Mouse (Mus musculus) T-helper 17 cell (primary cell): ENCODE results near the gene Slc25a26.
"Not testable (repeated sequence)": the region's sequence is repeated elsewhere in the genome, so short reads cannot be mapped to it uniquely, and the experiment has no call there.

Experiments used
- in situ Hi-C, 2 experiments: fragments of 300-600 bp; cut with MboI, MseI; formaldehyde crosslinking; loops; 1 replicate in 1 of 2; 2 replicates in 1 of 2; pipeline ENCODE4 v1.15.1; 2025; ENCODE audit warnings: high pct_unique_total_duplicates in 2 of 2

The Slc25a26 gene

DNA sequence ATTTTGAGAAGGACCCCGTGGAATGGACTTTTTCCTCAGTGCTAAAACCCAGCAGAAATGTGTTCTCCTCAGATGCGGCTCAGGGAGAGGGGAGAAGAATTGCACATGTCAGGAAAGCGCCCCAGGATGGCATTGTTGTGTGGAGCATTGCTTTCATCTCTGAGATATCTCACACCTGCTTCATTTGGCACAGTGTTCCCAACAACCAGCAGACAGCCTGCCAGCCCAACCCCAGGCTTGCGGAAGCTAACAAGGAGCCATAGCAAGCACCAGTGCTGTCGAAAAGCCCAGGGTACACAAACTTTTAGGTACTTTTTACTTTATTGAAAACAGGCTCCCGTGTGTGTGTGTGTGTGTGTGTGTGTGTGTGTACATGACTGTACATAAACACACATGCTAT, 50.2 kb downstream of the Slc25a26 start:
- in situ Hi-C loops: no loop called here

DNA sequence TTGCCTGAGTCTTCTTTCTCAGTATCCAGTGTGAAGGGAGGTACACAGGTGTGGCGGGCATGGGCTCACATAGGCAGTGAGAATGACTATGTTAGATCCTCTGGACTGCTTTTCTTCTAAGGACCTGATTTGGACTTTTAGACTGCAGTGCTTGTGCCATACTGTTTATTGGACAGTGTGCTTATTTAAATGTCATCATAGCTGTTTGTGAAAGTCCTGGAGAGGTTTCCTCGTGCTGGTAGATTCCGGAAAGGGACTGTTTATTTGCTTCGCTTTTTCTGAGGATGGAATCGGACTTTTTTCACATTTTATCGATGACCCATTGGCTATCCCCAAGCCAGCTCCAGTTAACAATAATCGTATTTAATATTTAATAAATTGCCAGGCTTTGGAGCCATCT, 50.7 kb downstream of the Slc25a26 start:
- in situ Hi-C loops: no loop called here

DNA sequence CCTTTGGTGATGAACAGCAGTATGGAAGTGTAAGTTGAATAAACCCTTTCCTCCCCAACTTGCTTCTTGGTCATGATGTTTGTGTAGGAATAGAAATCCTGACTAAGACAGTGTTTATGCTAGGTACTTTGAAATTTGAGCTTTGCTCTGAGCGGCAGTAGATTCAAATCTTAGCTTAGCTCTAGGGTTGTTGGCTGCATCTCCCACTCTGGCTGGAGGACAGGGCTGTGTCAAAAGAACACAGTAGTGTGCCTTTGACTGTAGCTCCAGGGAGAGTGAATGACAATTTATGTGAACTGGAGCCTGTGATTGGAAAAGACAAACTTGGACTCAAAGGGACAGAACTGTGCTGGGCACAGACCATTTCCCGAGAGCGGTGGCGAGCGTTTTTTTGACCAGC, 53.0 kb downstream of the Slc25a26 start:
- in situ Hi-C loops: no loop called here

DNA sequence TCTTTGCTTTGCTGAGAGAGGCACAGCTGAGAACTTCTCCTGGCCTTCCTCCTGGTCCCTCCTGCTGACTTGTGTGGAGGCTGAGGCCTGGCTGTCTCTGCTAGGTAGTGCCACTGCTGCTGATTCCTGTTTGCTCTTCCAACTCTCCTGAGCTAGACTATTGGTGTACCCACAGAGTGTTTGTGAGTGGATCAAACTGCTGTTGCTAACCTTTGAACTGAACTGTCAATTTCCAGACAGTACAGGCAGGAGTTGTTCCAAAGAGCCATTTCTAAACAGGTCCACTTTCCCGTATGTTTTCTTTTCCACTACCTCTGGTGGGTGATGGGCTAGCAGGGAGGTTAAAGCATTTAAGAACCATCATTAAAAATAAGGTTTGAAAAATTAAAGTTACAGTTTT, 58.5 kb downstream of the Slc25a26 start:
- in situ Hi-C loops: not testable (repeated sequence)

DNA sequence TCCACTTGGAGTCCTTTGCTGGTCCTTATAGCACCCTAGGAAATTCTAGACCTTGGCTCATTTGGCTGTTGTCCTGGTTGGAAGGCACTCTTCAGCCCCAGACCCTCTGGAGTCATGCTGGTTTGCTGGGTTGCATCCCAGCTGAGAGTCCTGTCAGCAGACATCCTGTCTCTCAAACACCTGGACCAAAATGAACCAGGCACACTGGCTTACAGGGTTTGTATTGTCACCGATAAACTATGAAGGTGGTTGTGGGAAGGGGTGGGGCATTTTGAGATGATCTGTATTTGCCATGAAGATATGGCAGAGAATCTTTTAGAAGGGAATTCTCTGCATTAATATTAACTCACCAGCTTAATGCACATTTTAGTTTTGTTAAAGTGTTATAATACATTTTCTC, 60.8 kb downstream of the Slc25a26 start:
- in situ Hi-C loops: no loop called here

DNA sequence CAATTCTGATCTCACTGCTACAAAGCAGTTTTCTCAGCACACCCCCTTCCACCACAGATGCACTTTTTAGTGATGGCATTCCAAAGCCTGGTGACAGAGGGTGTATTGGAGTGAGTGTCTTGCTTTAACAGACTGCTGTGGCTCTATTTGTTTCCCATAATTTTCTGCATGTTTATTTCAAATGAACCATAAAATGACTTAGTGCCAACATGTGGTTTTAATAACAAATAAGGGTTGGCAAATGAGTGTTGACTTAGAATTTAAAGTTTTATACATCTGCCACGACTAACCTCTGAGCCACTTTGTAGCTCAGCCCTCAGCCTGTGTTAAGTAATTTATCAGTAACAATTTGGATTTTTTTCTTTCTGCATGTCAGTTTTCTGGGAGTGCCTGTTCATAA, 61.2 kb downstream of the Slc25a26 start:
- in situ Hi-C loops: no loop called here

DNA sequence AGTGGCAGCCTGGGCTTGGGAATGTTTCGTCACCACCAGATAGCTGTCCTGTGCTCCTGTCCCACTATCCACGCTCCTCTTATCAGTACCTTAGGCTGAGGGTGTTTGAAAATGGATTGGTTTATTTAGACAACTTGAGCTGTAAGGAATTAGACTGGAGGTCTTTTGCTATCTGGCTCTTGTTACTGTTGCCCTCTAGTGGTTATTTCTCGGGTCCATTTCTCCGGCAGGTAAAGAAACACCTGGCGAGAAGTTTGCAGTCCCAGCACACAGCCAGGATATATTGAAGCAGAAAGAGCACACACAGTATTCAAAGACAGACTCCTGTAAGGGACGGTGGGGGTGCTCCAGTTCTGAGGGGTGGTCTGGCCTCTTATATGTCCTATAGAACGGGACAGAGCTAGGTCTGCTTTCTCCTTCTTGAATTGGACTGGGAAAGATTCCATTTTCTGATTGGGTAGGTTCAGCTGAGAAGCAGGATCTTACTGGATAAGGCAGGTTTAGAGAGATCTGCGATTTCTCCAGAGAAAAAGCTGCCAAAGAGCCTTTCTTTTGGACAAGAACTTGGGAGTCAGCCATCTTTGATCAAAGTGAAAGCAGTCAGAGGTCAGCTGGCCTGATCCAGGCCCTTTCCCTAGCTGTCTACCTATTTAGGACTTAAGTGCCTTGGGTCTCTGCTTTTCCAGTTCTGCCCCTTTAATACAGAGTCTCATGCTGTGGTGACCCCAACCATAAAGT, 63.2 kb downstream of the Slc25a26 start:
- in situ Hi-C loops: no loop called here

DNA sequence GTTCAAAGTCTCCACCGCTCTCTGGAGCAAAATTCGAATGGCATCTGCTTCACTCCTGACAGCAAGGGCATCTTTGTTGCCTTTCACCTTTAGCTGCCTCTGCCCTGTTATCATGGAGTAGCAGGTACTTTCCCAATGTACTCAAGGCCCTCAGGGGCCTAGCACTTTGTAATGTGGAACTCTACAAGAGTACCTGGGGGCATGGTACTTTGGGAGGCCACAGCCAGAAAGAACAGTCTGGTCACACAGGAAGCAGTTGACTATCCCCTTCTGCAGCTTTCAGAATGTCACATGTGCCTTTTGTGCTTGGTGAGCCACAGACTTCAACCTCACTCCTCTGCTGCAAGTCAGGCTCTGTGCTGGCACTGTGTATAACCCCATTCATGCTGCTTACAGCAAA, 65.6 kb downstream of the Slc25a26 start:
- in situ Hi-C loops: no loop called here

DNA sequence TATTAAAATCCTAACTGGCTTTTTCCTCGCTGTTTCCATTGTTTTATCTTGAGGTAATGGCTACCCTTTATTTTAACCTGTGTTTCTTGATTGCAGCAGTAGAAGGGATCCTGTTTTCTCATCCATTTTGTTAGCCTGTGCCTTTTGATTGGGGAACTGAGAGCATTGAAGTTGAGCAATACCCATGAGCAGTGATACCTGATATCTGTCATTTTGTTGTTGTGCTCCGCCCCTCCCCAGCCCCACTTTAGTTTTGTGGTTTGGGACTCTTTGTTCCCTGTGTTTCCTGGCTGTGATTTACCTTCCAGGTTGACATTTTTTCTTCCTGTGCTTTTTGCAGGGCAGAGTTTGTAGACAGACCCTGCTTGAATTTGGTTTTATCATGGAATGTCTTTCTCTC, 67.9 kb downstream of the Slc25a26 start:
- in situ Hi-C loops: no loop called here

DNA sequence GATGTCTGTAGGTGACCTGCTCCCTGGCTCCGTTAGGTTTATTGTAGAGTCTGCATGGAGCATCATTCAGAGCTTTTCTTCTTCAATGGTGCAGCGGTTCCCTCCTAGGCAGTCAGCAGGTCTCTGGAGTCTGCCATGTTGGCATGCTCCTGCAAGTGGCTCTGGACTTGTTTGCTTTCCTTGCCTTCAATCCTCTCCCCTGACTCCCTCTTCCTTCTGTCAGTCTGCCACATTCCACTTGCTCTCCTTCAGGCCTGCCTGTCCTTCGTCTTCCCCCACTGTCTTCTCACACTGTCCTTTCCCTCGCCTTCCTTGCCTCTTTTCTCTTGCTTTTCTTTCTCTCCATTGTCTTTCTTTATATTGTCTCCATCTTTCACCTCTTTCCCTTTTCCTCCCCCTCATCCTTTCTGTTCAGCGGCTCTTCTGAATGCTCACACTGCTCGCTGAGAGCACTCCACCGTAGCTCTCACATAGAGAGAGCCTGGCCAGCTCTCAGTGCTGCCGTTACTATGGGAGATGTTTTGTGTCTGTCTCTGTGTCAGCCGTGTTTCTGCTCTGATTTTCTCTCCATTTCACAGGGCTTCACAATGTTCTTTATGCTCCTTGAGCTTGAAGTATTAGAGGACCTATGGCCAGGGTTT, 75.5 kb downstream of the Slc25a26 start:
- in situ Hi-C loops: no loop called here

DNA sequence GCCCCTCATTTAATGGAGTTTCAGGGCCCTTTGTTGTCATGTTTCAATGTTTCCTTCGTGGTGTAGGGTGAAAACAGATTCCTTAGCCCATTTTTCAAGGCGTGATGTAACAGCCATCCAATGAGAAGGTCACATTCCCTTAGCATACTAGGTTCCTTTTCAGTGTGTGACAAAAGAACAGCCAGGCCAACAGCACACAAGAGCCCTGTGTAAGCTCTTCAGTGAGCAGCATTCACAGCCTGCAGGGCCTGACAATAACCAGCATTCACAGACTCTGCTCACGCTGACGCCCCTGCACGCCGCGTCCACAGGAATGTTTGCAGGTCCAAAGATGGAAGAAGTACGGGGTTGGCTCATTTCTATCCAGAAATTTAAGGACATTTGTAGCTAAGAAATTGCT, 77.9 kb downstream of the Slc25a26 start:
- in situ Hi-C loops: no loop called here

DNA sequence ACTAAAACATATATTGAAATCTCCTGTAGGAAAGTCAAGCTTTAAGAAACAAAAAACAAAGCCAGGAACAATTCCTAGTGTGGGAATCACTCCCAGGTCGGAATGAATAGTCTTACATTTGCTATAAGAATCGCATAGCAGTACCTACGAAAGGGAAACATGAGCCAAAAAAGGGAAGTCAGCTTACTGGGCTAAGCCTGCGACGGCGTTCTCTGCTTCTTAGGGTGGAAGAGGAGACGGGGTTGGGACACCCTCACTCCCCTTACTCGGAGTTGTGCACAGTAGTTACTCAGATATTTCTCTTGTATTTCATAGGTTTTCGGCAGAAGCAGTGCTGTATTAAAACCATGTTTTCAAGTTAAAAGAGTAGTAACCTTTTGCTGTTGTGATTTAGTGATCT, 81.9 kb downstream of the Slc25a26 start:
- in situ Hi-C loops: loop anchor here in 1 of 2 experiments (10.0 kb wide), 1 partner anchor 707 kb away; no protein-coding TSS in a partner anchor

DNA sequence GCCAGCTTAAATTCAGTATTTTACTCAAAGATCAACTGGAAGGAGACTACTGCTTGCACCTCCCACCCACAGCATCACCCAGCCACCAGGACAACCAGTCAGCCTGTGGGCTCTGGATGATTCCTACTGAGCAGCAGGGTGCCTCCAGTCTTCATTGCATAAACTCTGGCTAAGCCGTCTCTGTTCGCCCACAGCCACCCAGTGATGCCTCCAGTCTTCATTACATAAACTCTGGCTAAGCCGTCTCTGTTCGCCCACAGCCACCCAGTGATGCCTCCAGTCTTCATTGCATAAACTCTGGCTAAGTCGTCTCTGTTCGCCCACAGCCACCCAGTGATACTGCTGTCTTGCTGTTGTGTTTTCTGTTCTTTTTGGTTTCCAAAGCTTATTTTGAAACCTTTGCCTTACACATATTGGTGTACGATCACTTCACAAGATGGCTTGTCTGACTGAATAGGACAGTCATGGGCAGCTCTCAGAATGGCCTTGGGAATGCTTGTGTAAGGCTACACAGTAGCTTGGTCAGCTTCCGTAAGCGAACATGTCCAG, 84.1 kb downstream of the Slc25a26 start:
- in situ Hi-C loops: loop anchor here in 1 of 2 experiments (10.0 kb wide), 1 partner anchor 709 kb away; no protein-coding TSS in a partner anchor

DNA sequence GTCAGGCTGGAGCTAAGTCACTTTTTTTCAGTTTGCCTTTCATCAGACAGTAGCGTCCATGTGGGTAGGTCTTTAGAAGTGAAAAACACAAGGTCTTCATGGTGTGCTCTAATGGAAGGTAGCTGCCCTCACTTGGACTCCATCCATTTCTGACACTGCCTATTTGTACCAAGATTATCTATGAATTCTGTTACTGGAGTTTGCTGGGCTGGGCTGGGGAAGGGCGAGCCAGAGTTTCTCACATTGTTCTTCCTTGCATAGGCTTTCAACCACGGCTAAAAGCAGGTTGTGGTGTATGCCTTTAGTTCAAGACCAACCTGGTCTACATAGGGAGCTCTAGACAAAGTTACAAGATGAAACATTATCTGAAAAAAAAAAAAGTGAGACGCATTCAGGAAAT, 84.8 kb downstream of the Slc25a26 start:
- in situ Hi-C loops: loop anchor here (5.0 to 10.0 kb wide), 2 partner anchors 53 to 710 kb away; no protein-coding TSS in a partner anchor

DNA sequence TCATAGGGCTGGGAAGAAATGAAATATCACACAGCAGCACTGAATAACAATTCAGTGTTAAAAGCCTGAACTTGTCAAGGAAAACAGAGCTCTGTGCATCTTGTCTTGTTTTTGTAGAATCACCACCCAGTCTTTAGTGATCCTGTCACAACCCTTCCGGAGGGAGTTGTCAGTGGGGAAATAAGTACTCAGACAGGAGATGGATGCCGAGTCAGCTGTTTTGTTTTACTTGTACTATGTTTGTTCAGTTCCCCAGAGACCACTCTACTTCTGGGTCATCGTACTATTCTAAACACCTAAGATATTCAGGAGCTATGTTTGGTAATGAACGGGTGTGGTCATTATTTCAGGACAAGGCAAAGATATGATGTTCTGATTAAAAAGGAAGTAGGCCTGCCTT, 88.2 kb downstream of the Slc25a26 start:
- in situ Hi-C loops: loop anchor here (5.0 to 10.0 kb wide), 2 partner anchors 56 to 714 kb away; no protein-coding TSS in a partner anchor

DNA sequence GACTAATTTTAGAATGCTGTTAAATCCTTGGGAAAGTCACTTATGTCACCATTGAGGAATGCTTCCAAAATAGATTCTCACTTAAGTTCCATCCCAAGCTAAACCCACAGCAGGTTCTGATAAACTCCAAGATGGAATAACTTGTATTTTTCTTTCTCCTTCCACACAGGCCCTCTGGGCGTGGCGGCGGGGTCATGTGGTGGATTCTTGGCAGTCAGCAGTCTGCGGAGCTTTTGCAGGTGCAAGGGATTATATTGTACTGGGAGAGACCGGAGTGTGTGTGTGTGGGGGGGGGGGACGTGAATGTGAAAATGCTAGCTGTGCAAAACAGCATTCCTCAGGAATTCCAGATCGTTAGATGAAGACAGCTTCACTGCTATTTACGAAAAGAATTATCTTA, 92.1 kb downstream of the Slc25a26 start:
- in situ Hi-C loops: no loop called here

DNA sequence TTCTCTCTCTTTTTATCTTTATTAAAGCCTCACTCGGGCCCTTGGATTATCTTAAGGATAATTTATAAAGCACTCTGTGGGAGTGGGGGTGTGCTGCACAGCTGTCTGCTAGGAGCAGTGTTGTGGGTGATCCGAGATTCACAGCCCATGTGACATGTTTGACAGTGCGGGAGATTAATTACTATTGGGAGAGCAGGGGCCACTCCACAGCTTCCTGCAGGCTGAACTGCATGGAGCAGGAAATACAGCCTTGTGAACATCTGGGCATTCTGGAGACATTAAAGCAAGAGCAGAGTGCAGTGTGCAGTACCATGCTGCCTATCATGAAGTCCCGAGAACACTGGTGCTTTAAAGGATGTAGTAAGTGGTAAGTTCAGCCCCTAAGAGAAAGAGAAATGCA, 92.6 kb downstream of the Slc25a26 start:
- in situ Hi-C loops: no loop called here

DNA sequence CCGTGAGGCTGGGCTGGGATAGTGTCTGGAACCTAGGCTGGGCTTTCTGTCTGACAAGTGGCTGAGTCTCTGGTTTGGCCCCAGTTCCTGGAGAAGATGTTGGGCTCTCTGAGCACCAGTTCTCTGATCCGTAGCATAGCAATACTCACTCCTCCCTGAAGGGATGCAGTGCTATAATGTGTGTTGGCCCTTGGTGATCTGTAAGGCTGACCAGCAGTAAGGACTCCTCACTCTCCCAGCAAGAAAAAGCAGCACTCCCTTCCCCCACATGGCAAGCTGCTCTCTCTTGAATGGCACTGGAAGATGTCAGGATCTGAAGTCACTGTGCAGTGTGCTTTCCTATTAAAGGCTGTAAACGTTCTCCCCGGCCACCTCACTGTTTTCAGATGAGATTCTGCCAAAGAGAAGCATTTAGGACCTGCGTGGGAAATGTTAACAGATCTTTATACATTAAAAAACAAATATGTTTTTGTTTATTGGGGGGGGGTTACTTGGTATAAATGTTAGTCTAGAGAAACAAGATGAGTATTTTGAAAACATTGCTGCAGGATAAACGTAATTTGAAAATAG, 94.0 kb downstream of the Slc25a26 start:
- in situ Hi-C loops: no loop called here

DNA sequence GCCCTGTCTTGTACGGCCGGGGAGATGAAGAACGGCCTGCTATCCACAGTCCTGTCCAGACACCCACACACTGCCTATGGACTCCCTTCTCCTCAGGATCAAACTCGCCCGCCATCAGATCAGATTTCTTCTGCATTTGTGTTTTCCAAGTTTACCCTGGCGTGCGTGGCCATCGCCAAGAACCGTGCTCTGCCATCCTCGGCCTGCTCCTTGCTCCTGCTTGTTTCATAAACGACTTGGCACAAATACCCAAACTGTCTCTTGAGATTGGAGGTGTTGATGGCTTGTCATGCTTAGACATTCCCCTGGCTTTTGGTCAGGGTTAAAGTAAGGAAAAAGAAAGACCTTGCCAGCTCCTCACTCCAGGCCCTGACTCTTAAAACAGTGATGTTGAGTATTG, 94.6 kb downstream of the Slc25a26 start:
- in situ Hi-C loops: no loop called here

DNA sequence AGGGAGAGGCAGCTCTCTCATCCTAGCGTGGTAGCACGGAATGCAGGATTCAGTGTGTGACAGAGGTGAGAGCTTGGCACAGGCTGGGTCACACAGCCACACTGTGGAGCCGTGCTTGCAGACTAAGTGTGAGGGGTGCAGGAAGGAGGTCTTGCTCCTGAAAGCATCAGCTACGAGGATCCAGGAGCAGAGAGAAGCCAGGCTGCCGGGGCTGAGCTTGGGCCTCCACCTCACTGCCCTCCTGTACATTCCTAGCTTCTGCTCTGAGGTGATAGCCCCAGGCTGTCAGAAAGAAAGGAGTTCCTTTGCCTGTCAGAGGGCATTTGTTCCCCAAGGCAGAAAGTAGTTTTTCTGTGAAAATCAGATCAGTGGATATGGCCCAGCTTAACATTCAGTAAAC, 95.1 kb downstream of the Slc25a26 start:
- in situ Hi-C loops: no loop called here

DNA sequence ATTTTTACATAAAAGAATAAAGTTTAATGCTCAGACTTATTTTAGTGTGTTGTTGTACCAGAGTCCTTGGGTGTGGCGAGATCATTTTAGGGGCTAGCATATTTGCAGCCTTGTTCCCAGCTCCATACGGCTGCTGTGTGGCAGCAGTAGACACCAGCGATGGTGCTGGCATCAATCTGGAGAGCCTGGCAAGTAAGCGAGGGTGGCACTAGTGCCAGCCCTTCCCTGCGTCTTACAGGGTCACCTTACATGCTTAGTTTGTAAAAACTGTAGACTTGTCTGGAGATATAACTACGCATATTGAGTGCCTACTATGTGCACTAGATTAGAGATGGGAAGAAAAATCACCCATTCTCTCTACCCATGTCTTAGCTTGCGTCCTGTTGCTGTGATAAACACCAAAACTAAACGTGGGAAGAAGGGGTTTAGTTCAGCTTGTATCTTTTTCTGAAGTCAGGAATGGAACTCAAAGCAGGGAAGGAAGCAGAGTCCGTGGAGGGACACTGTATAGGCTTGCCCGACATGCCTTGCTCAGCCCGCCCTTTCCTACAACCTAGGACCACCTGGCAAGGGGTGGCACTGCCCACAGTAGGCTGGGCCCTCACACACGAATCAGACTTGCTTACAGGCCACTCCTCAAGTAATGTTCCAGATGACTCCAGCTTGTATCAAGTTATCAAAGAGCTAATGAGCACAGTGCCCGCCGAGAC, 96.1 kb downstream of the Slc25a26 start:
- in situ Hi-C loops: no loop called here
